Mouse (Mus musculus): ENCODE measurements at regions not wholly inside any gene's neighbourhood (a gene's known extent, or its start where the extent isn't known, plus 50 kb on each side); places are given as distances from the start of the nearest gene placed in this dataset.
A peak's percentile ranks its signal among the peaks of the same experiment; 100 is the strongest.

- H3K36me3 ChIP-seq (ENCODE audit: control insufficient read depth, insufficient read depth, low read length), result no peaks in the 10 kb centered on the region
- 68% methylated on average over 2 of the region's 2 CpGs for WGBS
- TF ChIP-seq CTCF (conservative IDR thresholded peaks at IDR 0.05; ENCODE audit: insufficient read depth, insufficient read length, low read depth, low read length), result no peak
- TF ChIP-seq POLR2A (IDR thresholded peaks at IDR 0.05; ENCODE audit: low read depth, low read length), result no peak
Observed at GRCm38 (mm10) chr3:114627103-114627502, 276.8 kb upstream of the Olfm3 start.

GRCm38 (mm10) chr3:114635362-114635761 is 268.5 kb upstream of the Olfm3 start:
- H3K27ac ChIP-seq (ENCODE audit: insufficient read depth, low read depth, low read length), result no peak overlapping the region
- WGBS, result 75% methylated on average over 2 of the region's 2 CpGs
- no peaks in the 10 kb centered on the region for H3K27me3 ChIP-seq (replicated peaks; ENCODE audit: control insufficient read depth, insufficient read depth, low read length)
- TF ChIP-seq CTCF (conservative IDR thresholded peaks at IDR 0.05; ENCODE audit: insufficient read depth, insufficient read length, low read depth, low read length) (no peak), POLR2A (IDR thresholded peaks at IDR 0.05; ENCODE audit: low read depth, low read length) (no peak)
- no peak overlapping the region for H3K4me3 ChIP-seq (ENCODE audit: insufficient read depth, low read depth, low read length)
- no peaks in the 10 kb centered on the region for H3K4me1 ChIP-seq (ENCODE audit: control insufficient read depth, insufficient read depth, low read length)
- no peaks in the 10 kb centered on the region for H3K36me3 ChIP-seq (ENCODE audit: control insufficient read depth, insufficient read depth, low read length)
- DNase-seq, result no peak

More at GRCm38 (mm10) chr3:114627103-114627502, 276.8 kb upstream of the Olfm3 start:
- Histone ChIP-seq H3K27ac (ENCODE audit: insufficient read depth, low read depth, low read length) (no peak overlapping the region), H3K4me3 (ENCODE audit: insufficient read depth, low read depth, low read length) (no peak overlapping the region), H3K27me3 (replicated peaks; ENCODE audit: control insufficient read depth, insufficient read depth, low read length) (no peaks in the 10 kb centered on the region), H3K4me1 (ENCODE audit: control insufficient read depth, insufficient read depth, low read length) (no peaks in the 10 kb centered on the region)
- no peak for DNase-seq

- WGBS, result 51% methylated on average over 3 of the region's 3 CpGs
- H3K27ac ChIP-seq (ENCODE audit: insufficient read depth, low read depth, low read length), result no peak overlapping the region
- no peak for TF ChIP-seq POLR2A (IDR thresholded peaks at IDR 0.05; ENCODE audit: low read depth, low read length)
- no peak for TF ChIP-seq CTCF (conservative IDR thresholded peaks at IDR 0.05; ENCODE audit: insufficient read depth, insufficient read length, low read depth, low read length)
- no peaks in the 10 kb centered on the region for H3K36me3 ChIP-seq (ENCODE audit: control insufficient read depth, insufficient read depth, low read length)
- H3K4me3 ChIP-seq (ENCODE audit: insufficient read depth, low read depth, low read length), result no peak overlapping the region
- no peak for DNase-seq
- H3K4me1 ChIP-seq (ENCODE audit: control insufficient read depth, insufficient read depth, low read length), result no peaks in the 10 kb centered on the region
- H3K27me3 ChIP-seq (replicated peaks; ENCODE audit: control insufficient read depth, insufficient read depth, low read length), result no peaks in the 10 kb centered on the region
Observed at GRCm38 (mm10) chr3:114647957-114648356, 255.9 kb upstream of the Olfm3 start.

DNA sequence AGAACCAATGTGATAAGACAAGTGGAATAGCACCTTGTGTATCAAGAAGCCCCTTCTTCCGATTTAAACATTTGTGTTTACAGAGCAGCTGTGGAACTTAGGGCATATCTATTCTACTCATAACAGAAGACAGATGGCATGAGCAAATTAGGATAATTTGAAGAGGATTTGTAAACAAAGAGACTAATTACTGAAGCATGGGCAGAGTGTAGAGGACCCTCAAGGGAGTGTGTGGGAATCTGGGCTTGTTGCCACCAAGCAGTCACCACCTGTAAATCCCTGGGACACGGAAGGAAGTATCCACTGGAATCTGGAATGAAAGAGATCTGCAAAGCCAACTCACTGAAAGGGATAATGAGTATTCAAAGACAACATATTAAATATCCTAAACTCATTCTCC is 205.9 kb upstream of the Olfm3 start:
- WGBS, result 66% methylated on average over 2 of the region's 2 CpGs
- DNase-seq, result no peak
- no peak overlapping the region for H3K4me3 ChIP-seq (ENCODE audit: insufficient read depth, low read depth, low read length)

GRCm38 (mm10) chr3:114725131-114725530 is 178.7 kb upstream of the Olfm3 start:
- H3K4me1 ChIP-seq (ENCODE audit: control insufficient read depth, insufficient read depth, low read length), result no peaks in the 10 kb centered on the region
- TF ChIP-seq POLR2A (IDR thresholded peaks at IDR 0.05; ENCODE audit: low read depth, low read length), result no peak
- TF ChIP-seq CTCF (conservative IDR thresholded peaks at IDR 0.05; ENCODE audit: insufficient read depth, insufficient read length, low read depth, low read length), result no peak
- H3K27me3 ChIP-seq (replicated peaks; ENCODE audit: control insufficient read depth, insufficient read depth, low read length), result no peaks in the 10 kb centered on the region
- no peak for DNase-seq
- WGBS, result 93% methylated on average over 1 of the region's 1 CpGs
- H3K4me3 ChIP-seq (ENCODE audit: insufficient read depth, low read depth, low read length), result no peak overlapping the region
- H3K36me3 ChIP-seq (ENCODE audit: control insufficient read depth, insufficient read depth, low read length), result no peaks in the 10 kb centered on the region
- no peak overlapping the region for H3K27ac ChIP-seq (ENCODE audit: insufficient read depth, low read depth, low read length)

More for the DNA sequence above, 205.9 kb upstream of the Olfm3 start:
- Histone ChIP-seq H3K27ac (ENCODE audit: insufficient read depth, low read depth, low read length) (no peak overlapping the region), H3K27me3 (replicated peaks; ENCODE audit: control insufficient read depth, insufficient read depth, low read length) (no peaks in the 10 kb centered on the region), H3K36me3 (ENCODE audit: control insufficient read depth, insufficient read depth, low read length) (no peaks in the 10 kb centered on the region), H3K4me1 (ENCODE audit: control insufficient read depth, insufficient read depth, low read length) (no peaks in the 10 kb centered on the region)
- TF ChIP-seq POLR2A (IDR thresholded peaks at IDR 0.05; ENCODE audit: low read depth, low read length) (no peak), CTCF (conservative IDR thresholded peaks at IDR 0.05; ENCODE audit: insufficient read depth, insufficient read length, low read depth, low read length) (no peak)

- Histone ChIP-seq H3K27ac (ENCODE audit: insufficient read depth, low read depth, low read length) (no peak overlapping the region), H3K36me3 (ENCODE audit: control insufficient read depth, insufficient read depth, low read length) (no peaks in the 10 kb centered on the region), H3K27me3 (replicated peaks; ENCODE audit: control insufficient read depth, insufficient read depth, low read length) (no peaks in the 10 kb centered on the region), H3K4me3 (ENCODE audit: insufficient read depth, low read depth, low read length) (no peak overlapping the region), H3K4me1 (ENCODE audit: control insufficient read depth, insufficient read depth, low read length) (peaks cover 3% of the 10 kb centered on the region; the same call in 1 of the 2 replicates)
- no peak for TF ChIP-seq POLR2A (IDR thresholded peaks at IDR 0.05; ENCODE audit: low read depth, low read length)
- TF ChIP-seq CTCF (conservative IDR thresholded peaks at IDR 0.05; ENCODE audit: insufficient read depth, insufficient read length, low read depth, low read length), result no peak
- whole genome bisulfite sequencing, result 58% methylated on average over 2 of the region's 2 CpGs
- DNase-seq, result peak; percentile 79
Observed at GRCm38 (mm10) chr3:114736426-114736825, 167.5 kb upstream of the Olfm3 start.

DNA sequence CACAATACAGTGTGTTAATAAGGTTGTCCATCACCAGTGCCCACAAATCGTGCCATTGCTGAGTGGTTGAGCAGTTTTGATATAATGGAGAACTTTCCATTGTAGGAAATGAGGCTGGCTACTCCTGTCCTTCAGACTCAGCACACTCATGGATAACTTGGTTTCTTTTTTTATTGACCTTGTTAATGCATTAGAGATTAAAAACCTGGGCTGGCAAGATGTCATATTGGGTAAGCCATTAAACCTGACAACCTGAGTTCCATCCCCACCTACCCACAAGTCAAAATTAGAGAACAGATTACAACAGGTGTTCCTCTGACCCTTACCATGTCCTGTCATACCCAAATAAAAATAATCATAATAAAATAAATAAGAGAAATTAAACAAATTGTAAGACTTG is 159.7 kb upstream of the Olfm3 start:
- no peak for TF ChIP-seq POLR2A (IDR thresholded peaks at IDR 0.05; ENCODE audit: low read depth, low read length)
- TF ChIP-seq CTCF (conservative IDR thresholded peaks at IDR 0.05; ENCODE audit: insufficient read depth, insufficient read length, low read depth, low read length), result no peak
- Histone ChIP-seq H3K4me1 (ENCODE audit: control insufficient read depth, insufficient read depth, low read length) (peaks cover 2% of the 10 kb centered on the region; the same call in 1 of the 2 replicates), H3K27ac (ENCODE audit: insufficient read depth, low read depth, low read length) (no peak overlapping the region), H3K36me3 (ENCODE audit: control insufficient read depth, insufficient read depth, low read length) (no peaks in the 10 kb centered on the region), H3K4me3 (ENCODE audit: insufficient read depth, low read depth, low read length) (no peak overlapping the region), H3K27me3 (replicated peaks; ENCODE audit: control insufficient read depth, insufficient read depth, low read length) (no peaks in the 10 kb centered on the region)
- DNase-seq, result peak; percentile 82
- 51% methylated on average over 1 of the region's 1 CpGs for WGBS

All from kidney, adult 2 months (tissue).